Mouse (Mus musculus) kidney, adult 11 months (tissue): ENCODE measurements around the gene Pkd1l1.

ENCODE experiments used
- DNase-seq: peaks from one replicate; pipeline ENCODE4 v3.0.0; 2022

The Pkd1l1 gene

GRCm38 (mm10) chr11:8936431-8937110 lies 36.5 kb downstream of the Pkd1l1 start:
- no peak for DNase-seq

- no peak for DNase-seq
Measured at GRCm38 (mm10) chr11:8916081-8916671, 56.9 kb downstream of the Pkd1l1 start.

GRCm38 (mm10) chr11:8882793-8883192 lies 90.3 kb downstream of the Pkd1l1 start:
- no peak for DNase-seq

GRCm38 (mm10) chr11:8881521-8881920 lies 91.5 kb downstream of the Pkd1l1 start:
- no peak for DNase-seq

GRCm38 (mm10) chr11:8870115-8870514 lies 103.0 kb downstream of the Pkd1l1 start:
- no peak for DNase-seq

- no peak for DNase-seq
Measured at GRCm38 (mm10) chr11:8866021-8866420, 107.0 kb downstream of the Pkd1l1 start.

- no peak for DNase-seq
Measured at GRCm38 (mm10) chr11:8863955-8864675, 109.0 kb downstream of the Pkd1l1 start.

GRCm38 (mm10) chr11:8862426-8862825 lies 110.6 kb downstream of the Pkd1l1 start:
- DNase-seq: no peak

GRCm38 (mm10) chr11:8861978-8862377 lies 111.1 kb downstream of the Pkd1l1 start:
- DNase-seq: no peak

GRCm38 (mm10) chr11:8860878-8861277 lies 112.2 kb downstream of the Pkd1l1 start:
- DNase-seq: no peak

GRCm38 (mm10) chr11:8859868-8860267 lies 113.2 kb downstream of the Pkd1l1 start:
- DNase-seq: peak; percentile 56

GRCm38 (mm10) chr11:8859041-8859440 lies 114.0 kb downstream of the Pkd1l1 start:
- DNase-seq: no peak

- DNase-seq: no peak
Measured at GRCm38 (mm10) chr11:8856125-8856524, 116.9 kb downstream of the Pkd1l1 start.

GRCm38 (mm10) chr11:8848049-8848448 lies 125.0 kb downstream of the Pkd1l1 start:
- no peak for DNase-seq

- DNase-seq: no peak
Measured at GRCm38 (mm10) chr11:8847627-8848026, 125.4 kb downstream of the Pkd1l1 start.

GRCm38 (mm10) chr11:8836176-8836575 lies 136.9 kb downstream of the Pkd1l1 start:
- no peak for DNase-seq

- no peak for DNase-seq
Measured at GRCm38 (mm10) chr11:8834121-8834520, 138.9 kb downstream of the Pkd1l1 start.

- DNase-seq: no peak
Measured at GRCm38 (mm10) chr11:8830551-8830950, 142.5 kb downstream of the Pkd1l1 start.

- DNase-seq: no peak
Measured at GRCm38 (mm10) chr11:8829561-8829960, 143.5 kb downstream of the Pkd1l1 start.

- DNase-seq: no peak
Measured at GRCm38 (mm10) chr11:8828836-8829526, 144.1 kb downstream of the Pkd1l1 start.

GRCm38 (mm10) chr11:8826609-8827008 lies 146.5 kb downstream of the Pkd1l1 start:
- no peak for DNase-seq

- DNase-seq: no peak
Measured at GRCm38 (mm10) chr11:8826046-8826445, 147.0 kb downstream of the Pkd1l1 start.

GRCm38 (mm10) chr11:8825413-8825812 lies 147.7 kb downstream of the Pkd1l1 start:
- DNase-seq: no peak

- DNase-seq: no peak
Measured at GRCm38 (mm10) chr11:8821403-8821802, 151.7 kb downstream of the Pkd1l1 start.
